Comparison of ENCODE assay signal across 14 mouse cellular contexts in genomic region chr11:119339179-119339578, GRCm38 (mm10). TPM values are rescaled to one million over a fixed set of nuclear protein-coding genes. Genes with fewer than 3 reads are reported as not detected.
DNase-seq lines count a peak whose midpoint lies in the region; ATAC-seq and TF ChIP-seq lines count a peak whose summit lies in the region.
"Had no signal": no experiment of that assay in that cellular context is flagged by ENCODE, and none has a peak within 500 bp of the region (broad histone marks: within the 10 kb centered on the region; RNA-seq: fewer than 3 reads in every experiment).

No protein-coding gene starts in this region.

- TF ChIP-seq EP300 in stomach, postnatal 0 days (optimal IDR thresholded peaks at IDR 0.05), result no peak

- DNase-seq in embryonic facial prominence, embryonic 10.5 days (ENCODE audit: low spot score), result no peak
- no peak for DNase-seq in stomach, postnatal 0 days (ENCODE audit: low spot score)
- no peak for DNase-seq in left cerebral cortex, adult 11 months (ENCODE audit: low spot score)
- DNase-seq: right cerebral cortex, postnatal 25 days had no signal

- WGBS in embryonic facial prominence, embryonic 12.5 days, result 52% methylated on average over 5 of the region's 5 CpGs
- 56% methylated on average over 5 of the region's 5 CpGs for WGBS in embryonic facial prominence, embryonic 10.5 days
- 45% methylated on average over 5 of the region's 5 CpGs for WGBS in hindbrain, embryonic 15.5 days
- whole genome bisulfite sequencing in hindbrain, embryonic 12.5 days, result 41% methylated on average over 5 of the region's 5 CpGs
- 41% methylated on average over 5 of the region's 5 CpGs for WGBS in stomach, embryonic 16.5 days
- 42% methylated on average over 5 of the region's 5 CpGs for WGBS in stomach, postnatal 0 days

- H3K4me1 ChIP-seq in embryonic facial prominence, embryonic 12.5 days, result no peaks in the 10 kb centered on the region
- H3K4me1 ChIP-seq in embryonic facial prominence, embryonic 10.5 days, result 0 out of 2 replicates have a peak, but pooled peaks cover 7% of the 10 kb centered on the region
- no peaks in the 10 kb centered on the region for H3K4me1 ChIP-seq in hindbrain, embryonic 15.5 days (replicated peaks)
- no peaks in the 10 kb centered on the region for H3K4me1 ChIP-seq in hindbrain, embryonic 12.5 days
- no peaks in the 10 kb centered on the region for H3K4me1 ChIP-seq in stomach, embryonic 16.5 days (ENCODE audit: control insufficient read depth, insufficient read depth, low read length)
- H3K4me1 ChIP-seq in stomach, postnatal 0 days (replicated peaks; ENCODE audit: control insufficient read depth, insufficient read depth), result no peaks in the 10 kb centered on the region
- H3K4me1 ChIP-seq: limb, embryonic 12.5 days; liver, embryonic 15.5 days; midbrain, embryonic 10.5 days had no signal

- no peaks in the 10 kb centered on the region for H3K9me3 ChIP-seq in embryonic facial prominence, embryonic 12.5 days
- no peaks in the 10 kb centered on the region for H3K9me3 ChIP-seq in embryonic facial prominence, embryonic 10.5 days
- H3K9me3 ChIP-seq in hindbrain, embryonic 15.5 days, result no peaks in the 10 kb centered on the region
- no peaks in the 10 kb centered on the region for H3K9me3 ChIP-seq in hindbrain, embryonic 12.5 days (replicated peaks)
- no peaks in the 10 kb centered on the region for H3K9me3 ChIP-seq in stomach, embryonic 16.5 days (replicated peaks; ENCODE audit: control insufficient read depth, low read length)
- no peaks in the 10 kb centered on the region for H3K9me3 ChIP-seq in stomach, postnatal 0 days (ENCODE audit: control insufficient read depth, low read length)
- H3K9me3 ChIP-seq: limb, embryonic 12.5 days; liver, embryonic 15.5 days; midbrain, embryonic 10.5 days; neural tube, embryonic 15.5 days had no signal

- TF ChIP-seq CTCF in stomach, postnatal 0 days (IDR thresholded peaks at IDR 0.05; ENCODE audit: low read depth), result no peak

- no peaks in the 10 kb centered on the region for H3K36me3 ChIP-seq in embryonic facial prominence, embryonic 12.5 days
- H3K36me3 ChIP-seq in embryonic facial prominence, embryonic 10.5 days (replicated peaks), result no peaks in the 10 kb centered on the region
- no peaks in the 10 kb centered on the region for H3K36me3 ChIP-seq in hindbrain, embryonic 15.5 days
- H3K36me3 ChIP-seq in hindbrain, embryonic 12.5 days, result no peaks in the 10 kb centered on the region
- H3K36me3 ChIP-seq in stomach, embryonic 16.5 days (ENCODE audit: control insufficient read depth, insufficient read depth, low read length), result no peaks in the 10 kb centered on the region
- no peaks in the 10 kb centered on the region for H3K36me3 ChIP-seq in stomach, postnatal 0 days (ENCODE audit: control insufficient read depth, insufficient read depth, low read length)
- H3K36me3 ChIP-seq: limb, embryonic 12.5 days; liver, embryonic 15.5 days; midbrain, embryonic 10.5 days; neural tube, embryonic 15.5 days had no signal

- H3K4me2 ChIP-seq in embryonic facial prominence, embryonic 12.5 days (replicated peaks), result no peak overlapping the region
- H3K4me2 ChIP-seq in hindbrain, embryonic 15.5 days, result no peak overlapping the region
- no peak overlapping the region for H3K4me2 ChIP-seq in hindbrain, embryonic 12.5 days (replicated peaks)
- H3K4me2 ChIP-seq in stomach, embryonic 16.5 days (ENCODE audit: low read depth, low read length), result no peak overlapping the region
- no peak overlapping the region for H3K4me2 ChIP-seq in stomach, postnatal 0 days (replicated peaks; ENCODE audit: low read depth)
- H3K4me2 ChIP-seq: limb, embryonic 12.5 days; liver, embryonic 15.5 days; neural tube, embryonic 15.5 days had no signal

- H3K4me3 ChIP-seq in embryonic facial prominence, embryonic 12.5 days, result no peak overlapping the region
- H3K4me3 ChIP-seq in embryonic facial prominence, embryonic 10.5 days, result no peak overlapping the region
- no peak overlapping the region for H3K4me3 ChIP-seq in hindbrain, embryonic 15.5 days
- no peak overlapping the region for H3K4me3 ChIP-seq in hindbrain, embryonic 12.5 days
- no peak overlapping the region for H3K4me3 ChIP-seq in stomach, embryonic 16.5 days (replicated peaks; ENCODE audit: low read length)
- no peak overlapping the region for H3K4me3 ChIP-seq in stomach, postnatal 0 days (ENCODE audit: low read depth, low read length)
- H3K4me3 ChIP-seq: gastrocnemius, adult 2 months; limb, embryonic 12.5 days; liver, embryonic 15.5 days; midbrain, embryonic 10.5 days; myocyte; neural tube, embryonic 15.5 days had no signal

- H3K27me3 ChIP-seq in embryonic facial prominence, embryonic 12.5 days, result no peaks in the 10 kb centered on the region; the same call in 1 of the 2 replicates
- H3K27me3 ChIP-seq in embryonic facial prominence, embryonic 10.5 days (replicated peaks; ENCODE audit: low read depth, poor library complexity, severe bottlenecking), result no peaks in the 10 kb centered on the region
- no peaks in the 10 kb centered on the region for H3K27me3 ChIP-seq in hindbrain, embryonic 15.5 days
- 0 out of 2 replicates have a peak, but pooled peaks cover 7% of the 10 kb centered on the region for H3K27me3 ChIP-seq in hindbrain, embryonic 12.5 days
- no peaks in the 10 kb centered on the region for H3K27me3 ChIP-seq in stomach, embryonic 16.5 days (ENCODE audit: control insufficient read depth, insufficient read depth, low read length)
- H3K27me3 ChIP-seq in stomach, postnatal 0 days (ENCODE audit: control insufficient read depth, insufficient read depth, low read length), result no peaks in the 10 kb centered on the region

- ATAC-seq in embryonic facial prominence, embryonic 12.5 days (ENCODE audit: insufficient number of reproducible peaks, insufficient read depth, low FRiP score, low TSS enrichment), result no peak
- peak; percentile 51; the same call in 1 of the 2 replicates for ATAC-seq in hindbrain, embryonic 15.5 days (ENCODE audit: low FRiP score, low read depth)
- no peak for ATAC-seq in hindbrain, embryonic 12.5 days (ENCODE audit: low FRiP score)
- ATAC-seq in stomach, embryonic 16.5 days (ENCODE audit: insufficient read depth, low FRiP score), result 0 out of 2 replicates have a peak, but pooled peaks have one; percentile 22
- no peak for ATAC-seq in stomach, postnatal 0 days (ENCODE audit: low FRiP score, low TSS enrichment)

- no peak overlapping the region for H3K27ac ChIP-seq in embryonic facial prominence, embryonic 12.5 days
- no peak overlapping the region for H3K27ac ChIP-seq in embryonic facial prominence, embryonic 10.5 days (replicated peaks)
- no peak overlapping the region for H3K27ac ChIP-seq in hindbrain, embryonic 15.5 days (replicated peaks)
- no peak overlapping the region for H3K27ac ChIP-seq in hindbrain, embryonic 12.5 days
- H3K27ac ChIP-seq in stomach, embryonic 16.5 days (ENCODE audit: low read length), result no peak overlapping the region
- no peak overlapping the region for H3K27ac ChIP-seq in stomach, postnatal 0 days (replicated peaks)
- H3K27ac ChIP-seq: gastrocnemius, adult 2 months; limb, embryonic 12.5 days; liver, embryonic 15.5 days; midbrain, embryonic 10.5 days; neural tube, embryonic 15.5 days had no signal

- 0 out of 2 replicates have a peak overlapping the region, but pooled peaks have one; percentile 3 for H3K9ac ChIP-seq in embryonic facial prominence, embryonic 12.5 days
- no peak overlapping the region for H3K9ac ChIP-seq in hindbrain, embryonic 15.5 days
- no peak overlapping the region; the same call in 1 of the 2 replicates for H3K9ac ChIP-seq in hindbrain, embryonic 12.5 days
- no peak overlapping the region for H3K9ac ChIP-seq in stomach, embryonic 16.5 days (ENCODE audit: low read length)
- H3K9ac ChIP-seq in stomach, postnatal 0 days (ENCODE audit: low read length), result no peak overlapping the region
- H3K9ac ChIP-seq: limb, embryonic 12.5 days; liver, embryonic 15.5 days; neural tube, embryonic 15.5 days had no signal

RNA-seq across cellular contexts. Expression of gene Sgsh, which starts 16.2 kb away (rescaled TPM):
- 5.9 and 6.2 TPM in 2 replicates for polyA plus RNA-seq in embryonic facial prominence, embryonic 12.5 days (2016; fragmentation: Nextera tagmentation; extraction: Ambion mirVana)
- polyA plus RNA-seq in embryonic facial prominence, embryonic 10.5 days (2016; fragmentation: Nextera tagmentation; extraction: Ambion mirVana), result 5.4 and 5.5 TPM in 2 replicates
- 4.4 and 5.3 TPM in 2 replicates for polyA plus RNA-seq in hindbrain, embryonic 15.5 days (2015; fragmentation: Nextera tagmentation; extraction: Ambion mirVana)
- 4.4 and 4.6 TPM in 2 replicates for polyA plus RNA-seq in hindbrain, embryonic 12.5 days (2016; fragmentation: Nextera tagmentation; extraction: Ambion mirVana)
- 6.7 and 7.5 TPM in 2 replicates for polyA plus RNA-seq in stomach, embryonic 16.5 days (2015; fragmentation: Nextera tagmentation; extraction: Ambion mirVana)
- polyA plus RNA-seq in stomach, postnatal 0 days (2015; fragmentation: Nextera tagmentation; extraction: Ambion mirVana), result 6.7 and 7.7 TPM in 2 replicates

RNA-seq across cellular contexts. Expression of gene Slc26a11, which starts 16.2 kb away (rescaled TPM):
- 10.0 and 12.3 TPM in 2 replicates for polyA plus RNA-seq in embryonic facial prominence, embryonic 12.5 days (2016; fragmentation: Nextera tagmentation; extraction: Ambion mirVana)
- polyA plus RNA-seq in embryonic facial prominence, embryonic 10.5 days (2016; fragmentation: Nextera tagmentation; extraction: Ambion mirVana), result 7.6 and 8.2 TPM in 2 replicates
- 5.9 and 7.6 TPM in 2 replicates for polyA plus RNA-seq in hindbrain, embryonic 15.5 days (2015; fragmentation: Nextera tagmentation; extraction: Ambion mirVana)
- 5.3 and 6.0 TPM in 2 replicates for polyA plus RNA-seq in hindbrain, embryonic 12.5 days (2016; fragmentation: Nextera tagmentation; extraction: Ambion mirVana)
- 9.9 and 10.5 TPM in 2 replicates for polyA plus RNA-seq in stomach, embryonic 16.5 days (2015; fragmentation: Nextera tagmentation; extraction: Ambion mirVana)
- polyA plus RNA-seq in stomach, postnatal 0 days (2015; fragmentation: Nextera tagmentation; extraction: Ambion mirVana), result 3.6 and 4.7 TPM in 2 replicates

RNA-seq across cellular contexts. Expression of gene Card14, which starts 31.6 kb away (rescaled TPM):
- polyA plus RNA-seq in embryonic facial prominence, embryonic 12.5 days (2016; fragmentation: Nextera tagmentation; extraction: Ambion mirVana), result 0.28 and 0.52 TPM in 2 replicates
- 0.05 TPM in 1 of 2 replicates, not detected in the other for polyA plus RNA-seq in embryonic facial prominence, embryonic 10.5 days (2016; fragmentation: Nextera tagmentation; extraction: Ambion mirVana)
- polyA plus RNA-seq in hindbrain, embryonic 15.5 days (2015; fragmentation: Nextera tagmentation; extraction: Ambion mirVana), result 0.36 and 0.58 TPM in 2 replicates
- 0.07 and 0.27 TPM in 2 replicates for polyA plus RNA-seq in hindbrain, embryonic 12.5 days (2016; fragmentation: Nextera tagmentation; extraction: Ambion mirVana)
- 3.2 and 5.1 TPM in 2 replicates for polyA plus RNA-seq in stomach, embryonic 16.5 days (2015; fragmentation: Nextera tagmentation; extraction: Ambion mirVana)
- polyA plus RNA-seq in stomach, postnatal 0 days (2015; fragmentation: Nextera tagmentation; extraction: Ambion mirVana), result 1.8 and 1.9 TPM in 2 replicates
- polyA plus RNA-seq: midbrain, embryonic 10.5 days had no signal

RNA-seq across cellular contexts. Expression of gene Eif4a3, which starts 39.3 kb away (rescaled TPM):
- 343 and 361 TPM in 2 replicates for polyA plus RNA-seq in embryonic facial prominence, embryonic 12.5 days (2016; fragmentation: Nextera tagmentation; extraction: Ambion mirVana)
- 465 and 504 TPM in 2 replicates for polyA plus RNA-seq in embryonic facial prominence, embryonic 10.5 days (2016; fragmentation: Nextera tagmentation; extraction: Ambion mirVana)
- polyA plus RNA-seq in hindbrain, embryonic 15.5 days (2015; fragmentation: Nextera tagmentation; extraction: Ambion mirVana), result 242 and 250 TPM in 2 replicates
- 291 and 294 TPM in 2 replicates for polyA plus RNA-seq in hindbrain, embryonic 12.5 days (2016; fragmentation: Nextera tagmentation; extraction: Ambion mirVana)
- polyA plus RNA-seq in stomach, embryonic 16.5 days (2015; fragmentation: Nextera tagmentation; extraction: Ambion mirVana), result 272 and 284 TPM in 2 replicates
- 183 and 197 TPM in 2 replicates for polyA plus RNA-seq in stomach, postnatal 0 days (2015; fragmentation: Nextera tagmentation; extraction: Ambion mirVana)

RNA-seq across cellular contexts. Expression of gene Rnf213, which starts 53.7 kb away (rescaled TPM):
- polyA plus RNA-seq in embryonic facial prominence, embryonic 12.5 days (2016; fragmentation: Nextera tagmentation; extraction: Ambion mirVana), result 1.6 and 1.7 TPM in 2 replicates
- 1.4 TPM in 2 replicates for polyA plus RNA-seq in embryonic facial prominence, embryonic 10.5 days (2016; fragmentation: Nextera tagmentation; extraction: Ambion mirVana)
- 0.99 and 1.5 TPM in 2 replicates for polyA plus RNA-seq in hindbrain, embryonic 15.5 days (2015; fragmentation: Nextera tagmentation; extraction: Ambion mirVana)
- 1.5 and 2.3 TPM in 2 replicates for polyA plus RNA-seq in hindbrain, embryonic 12.5 days (2016; fragmentation: Nextera tagmentation; extraction: Ambion mirVana)
- polyA plus RNA-seq in stomach, embryonic 16.5 days (2015; fragmentation: Nextera tagmentation; extraction: Ambion mirVana), result 6.6 and 7.3 TPM in 2 replicates
- polyA plus RNA-seq in stomach, postnatal 0 days (2015; fragmentation: Nextera tagmentation; extraction: Ambion mirVana), result 4.4 and 5.5 TPM in 2 replicates

Comparison
In these comparisons a context has a peak if more than half of its experiments do, and no peak if none do; other contexts are left out.
1. ATAC-seq: peak in hindbrain, embryonic 15.5 days (single experiment) and stomach, embryonic 16.5 days (single experiment); none in embryonic facial prominence, embryonic 12.5 days (single experiment), hindbrain, embryonic 12.5 days (single experiment) and stomach, postnatal 0 days (single experiment).